Mouse (Mus musculus): Measurements from ENCODE around the gene Cdk5r1. TPM values are rescaled to one million over a fixed set of nuclear protein-coding genes. Genes with fewer than 3 reads are reported as not detected.

Gene Cdk5r1
- polyA plus RNA-seq, 1 experiment from 2014 or later: 0.39 TPM

GRCm38 (mm10) chr11:80485120-80485551, 8.3 kb downstream of the Cdk5r1 start:
- DNase-seq (ENCODE audit: low spot score) (no peak), ATAC-seq (no peak)
- no peaks in the 10 kb centered on the region for H3K36me3 ChIP-seq (ENCODE audit: insufficient read depth, low read length)
- H3K4me3 ChIP-seq (ENCODE audit: low read depth, low read length): no peak overlapping the region
- TF ChIP-seq EP300 (IDR thresholded peaks at IDR 0.05): no peak
- no peak for TF ChIP-seq CTCF (IDR thresholded peaks at IDR 0.05)
- 74% methylated on average over 8 of the region's 9 CpGs for WGBS
- no peak overlapping the region for H3K27ac ChIP-seq (ENCODE audit: low read length)
- no peak overlapping the region for H3K9ac ChIP-seq (replicated peaks; ENCODE audit: low read depth)
- no peak overlapping the region for H3K4me2 ChIP-seq (replicated peaks; ENCODE audit: low read depth, low read length)
- H3K27me3 ChIP-seq (replicated peaks; ENCODE audit: insufficient read depth, low read length): no peaks in the 10 kb centered on the region
- no peaks in the 10 kb centered on the region for H3K4me1 ChIP-seq (ENCODE audit: insufficient read depth, low read depth, low read length)
- H3K9me3 ChIP-seq (ENCODE audit: low read length): no peaks in the 10 kb centered on the region

GRCm38 (mm10) chr11:80485622-80486206, 8.9 kb downstream of the Cdk5r1 start:
- DNase-seq (ENCODE audit: low spot score) (no peak), ATAC-seq (no peak)
- Histone ChIP-seq H3K9me3 (ENCODE audit: low read length) (no peaks in the 10 kb centered on the region), H3K27ac (ENCODE audit: low read length) (no peak overlapping the region), H3K4me1 (ENCODE audit: insufficient read depth, low read depth, low read length) (no peaks in the 10 kb centered on the region), H3K9ac (replicated peaks; ENCODE audit: low read depth) (no peak overlapping the region), H3K36me3 (ENCODE audit: insufficient read depth, low read length) (no peaks in the 10 kb centered on the region), H3K27me3 (replicated peaks; ENCODE audit: insufficient read depth, low read length) (no peaks in the 10 kb centered on the region), H3K4me2 (replicated peaks; ENCODE audit: low read depth, low read length) (no peak overlapping the region), H3K4me3 (ENCODE audit: low read depth, low read length) (no peak overlapping the region)
- 79% methylated on average over 10 of the region's 10 CpGs for WGBS
- TF ChIP-seq EP300 (IDR thresholded peaks at IDR 0.05) (no peak), CTCF (IDR thresholded peaks at IDR 0.05) (no peak)

- WGBS: 68% methylated on average over 15 of the region's 15 CpGs
- H3K9me3 ChIP-seq (ENCODE audit: low read length): no peaks in the 10 kb centered on the region
- ATAC-seq (no peak), DNase-seq (ENCODE audit: low spot score) (no peak)
- H3K36me3 ChIP-seq (ENCODE audit: insufficient read depth, low read length): no peaks in the 10 kb centered on the region
- no peak for TF ChIP-seq CTCF (IDR thresholded peaks at IDR 0.05)
- no peak for TF ChIP-seq EP300 (IDR thresholded peaks at IDR 0.05)
- no peaks in the 10 kb centered on the region for H3K4me1 ChIP-seq (ENCODE audit: insufficient read depth, low read depth, low read length)
- no peak overlapping the region for H3K9ac ChIP-seq (replicated peaks; ENCODE audit: low read depth)
- H3K4me3 ChIP-seq (ENCODE audit: low read depth, low read length): no peak overlapping the region
- H3K27me3 ChIP-seq (replicated peaks; ENCODE audit: insufficient read depth, low read length): no peaks in the 10 kb centered on the region
- no peak overlapping the region for H3K4me2 ChIP-seq (replicated peaks; ENCODE audit: low read depth, low read length)
- H3K27ac ChIP-seq (ENCODE audit: low read length): no peak overlapping the region
Observed at GRCm38 (mm10) chr11:80487904-80488587, 11.2 kb downstream of the Cdk5r1 start.

GRCm38 (mm10) chr11:80489172-80489881, 12.5 kb downstream of the Cdk5r1 start:
- Histone ChIP-seq H3K9me3 (ENCODE audit: low read length) (no peaks in the 10 kb centered on the region), H3K4me3 (ENCODE audit: low read depth, low read length) (no peak overlapping the region), H3K27me3 (replicated peaks; ENCODE audit: insufficient read depth, low read length) (no peaks in the 10 kb centered on the region), H3K9ac (replicated peaks; ENCODE audit: low read depth) (no peak overlapping the region), H3K4me2 (replicated peaks; ENCODE audit: low read depth, low read length) (peak overlapping the region; percentile 14; the same call in 1 of the 2 replicates), H3K36me3 (ENCODE audit: insufficient read depth, low read length) (no peaks in the 10 kb centered on the region), H3K4me1 (ENCODE audit: insufficient read depth, low read depth, low read length) (peaks cover under 1% of the 10 kb centered on the region; the same call in 1 of the 2 replicates), H3K27ac (ENCODE audit: low read length) (peak overlapping the region; percentile 20; the same call in 1 of the 2 replicates)
- DNase-seq (ENCODE audit: low spot score): no peak
- 38% methylated on average over 10 of the region's 12 CpGs for WGBS
- TF ChIP-seq CTCF (IDR thresholded peaks at IDR 0.05): no peak
- no peak for TF ChIP-seq EP300 (IDR thresholded peaks at IDR 0.05)
- peak; percentile 31; the same call in 1 of the 2 replicates for ATAC-seq

- Histone ChIP-seq H3K36me3 (ENCODE audit: insufficient read depth, low read length) (no peaks in the 10 kb centered on the region), H3K4me2 (replicated peaks; ENCODE audit: low read depth, low read length) (peak overlapping the region; percentile 14; the same call in 1 of the 2 replicates), H3K9ac (replicated peaks; ENCODE audit: low read depth) (no peak overlapping the region), H3K4me1 (ENCODE audit: insufficient read depth, low read depth, low read length) (peaks cover 2% of the 10 kb centered on the region; the same call in 1 of the 2 replicates), H3K4me3 (ENCODE audit: low read depth, low read length) (no peak overlapping the region), H3K27ac (ENCODE audit: low read length) (0 out of 2 replicates have a peak overlapping the region, but pooled peaks have one; percentile 20), H3K9me3 (ENCODE audit: low read length) (no peaks in the 10 kb centered on the region), H3K27me3 (replicated peaks; ENCODE audit: insufficient read depth, low read length) (no peaks in the 10 kb centered on the region)
- ATAC-seq (peak; percentile 46), DNase-seq (ENCODE audit: low spot score) (peak; percentile 79)
- 33% methylated on average over 5 of the region's 5 CpGs for WGBS
- no peak for TF ChIP-seq CTCF (IDR thresholded peaks at IDR 0.05)
- TF ChIP-seq EP300 (IDR thresholded peaks at IDR 0.05): no peak
Observed at GRCm38 (mm10) chr11:80489882-80490196, 13.0 kb downstream of the Cdk5r1 start.

- no peak overlapping the region for H3K9ac ChIP-seq (replicated peaks; ENCODE audit: low read depth)
- H3K27ac ChIP-seq (ENCODE audit: low read length): no peak overlapping the region
- no peak for TF ChIP-seq CTCF (IDR thresholded peaks at IDR 0.05)
- no peak for TF ChIP-seq EP300 (IDR thresholded peaks at IDR 0.05)
- ATAC-seq (peak; percentile 64), DNase-seq (ENCODE audit: low spot score) (no peak)
- H3K9me3 ChIP-seq (ENCODE audit: low read length): no peaks in the 10 kb centered on the region
- H3K4me2 ChIP-seq (replicated peaks; ENCODE audit: low read depth, low read length): no peak overlapping the region
- H3K36me3 ChIP-seq (ENCODE audit: insufficient read depth, low read length): no peaks in the 10 kb centered on the region
- H3K27me3 ChIP-seq (replicated peaks; ENCODE audit: insufficient read depth, low read length): no peaks in the 10 kb centered on the region
- no peak overlapping the region for H3K4me3 ChIP-seq (ENCODE audit: low read depth, low read length)
- 59% methylated on average over 10 of the region's 10 CpGs for WGBS
- peaks cover 2% of the 10 kb centered on the region; the same call in 1 of the 2 replicates for H3K4me1 ChIP-seq (ENCODE audit: insufficient read depth, low read depth, low read length)
Observed at GRCm38 (mm10) chr11:80490831-80491230, 14.0 kb downstream of the Cdk5r1 start.
